Mouse (Mus musculus) left cerebral cortex, postnatal 4 days (tissue): Measurements from ENCODE around the gene Olfr1000. TPM values are rescaled to one million over a fixed set of nuclear protein-coding genes. Genes with fewer than 3 reads are reported as not detected.
"Not testable (repeated sequence)": the region's sequence is repeated elsewhere in the genome, so short reads cannot be mapped to it uniquely, and the experiment has no call there.

Experiments used
- DNase-seq: peaks from one replicate; pipeline ENCODE4 v3.0.0-alpha.2; 2022
- intact Hi-C: fragments of 180-260 bp; cut with DNase I; formaldehyde crosslinking; loops from one replicate; pipeline ENCODE4 v1.15.1; 2025
- total RNA-seq, 2 experiments: library from RNA; stranded (reverse); gene quantifications; 2 replicates each; pipeline ENCODE4 v1.2.3; 2021

The Olfr1000 gene
- not detected for total RNA-seq

DNA sequence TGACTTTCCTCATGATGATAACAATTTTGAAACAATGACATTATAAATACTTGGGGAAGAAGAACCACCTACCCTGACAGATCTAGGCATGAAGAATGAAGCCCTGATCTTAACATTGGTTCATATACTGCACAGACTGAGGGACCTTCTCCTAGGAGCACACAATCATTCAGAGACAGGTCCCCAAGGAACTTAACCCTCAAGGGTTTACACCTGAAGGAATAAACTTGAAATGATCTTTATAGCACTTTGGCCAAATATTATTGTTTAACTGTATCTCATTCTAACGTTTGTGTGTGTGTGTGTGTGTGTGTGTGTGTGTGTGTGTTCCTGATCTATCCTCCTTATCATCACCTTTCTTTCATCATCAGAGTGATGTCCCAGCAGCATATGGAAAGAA lies at the start of gene Olfr1000:
Gene Olfr1000 (minus strand): TSS at position 101 of the 400 bp plus-strand sequence.
- intact Hi-C loops: no loop called here
- DNase-seq: no peak

DNA sequence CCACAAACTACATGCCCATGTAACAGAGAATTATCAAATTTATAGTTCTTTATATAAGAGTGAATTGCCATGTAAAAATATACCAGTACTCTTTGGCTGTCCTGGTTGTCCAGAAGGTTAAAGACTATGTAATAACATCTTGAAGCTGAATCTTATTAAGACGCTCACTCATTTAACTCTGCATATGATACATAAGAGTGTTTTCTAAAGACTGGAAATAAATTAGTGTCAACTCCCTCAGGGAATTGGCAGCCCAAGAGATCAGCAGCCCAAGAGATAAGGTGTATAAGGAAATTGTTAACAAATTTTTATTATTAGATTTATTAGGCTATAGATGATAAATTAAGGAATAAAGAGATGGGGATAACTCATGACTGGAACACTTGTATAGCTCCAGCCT lies 38.9 kb upstream of the Olfr1000 start, which contains the start of gene Olfr1002:
Gene Olfr1002 (minus strand): TSS at position 101 of the 400 bp plus-strand sequence.
- no peak for DNase-seq
- intact Hi-C loops: no loop called here

DNA sequence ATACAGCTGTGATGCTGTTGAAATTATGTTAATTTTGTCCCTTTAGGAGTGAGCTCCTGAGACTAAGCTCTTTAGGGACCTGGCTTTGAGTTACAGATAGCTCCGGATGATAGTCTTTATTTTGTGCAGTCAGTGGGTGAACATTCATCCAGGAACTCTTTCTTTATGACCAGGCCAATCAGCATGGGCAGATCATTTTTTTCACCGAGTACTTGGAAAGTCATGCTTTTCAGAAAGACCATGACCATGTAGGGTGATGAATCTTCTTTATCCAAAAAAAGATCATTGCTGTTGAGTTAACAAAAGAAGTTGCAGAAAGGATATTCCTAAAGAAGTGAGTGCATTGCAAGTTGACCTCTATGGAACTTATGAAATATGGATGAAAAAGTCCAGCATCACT lies 23.1 kb downstream of the Olfr1000 start, which contains the start of gene Olfr998:
Gene Olfr998 (plus strand): TSS at position 301 of the 400 bp plus-strand sequence.
- DNase-seq, intact Hi-C loops: not testable (repeated sequence)

DNA sequence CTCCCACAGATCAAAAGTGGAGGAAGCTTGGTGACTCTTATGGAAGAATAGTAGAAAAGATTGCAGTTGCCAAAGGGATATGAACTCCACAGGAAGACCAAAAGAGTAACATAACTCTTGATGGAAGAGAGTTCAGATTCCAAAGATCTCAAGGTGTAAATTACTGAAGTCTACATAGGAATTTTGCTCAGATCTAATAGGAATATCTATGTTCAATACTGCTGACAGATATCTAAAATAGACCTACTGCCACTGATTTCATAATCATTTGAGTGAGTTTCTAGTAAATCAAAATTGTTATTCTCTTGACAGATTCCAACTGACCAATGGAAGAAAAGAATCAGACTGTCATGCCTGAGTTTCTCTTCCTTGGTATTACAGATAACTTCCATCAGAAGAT lies 32.8 kb downstream of the Olfr1000 start, which contains the start of gene Olfr996:
Gene Olfr996 (plus strand): TSS at position 301 of the 400 bp plus-strand sequence.
- intact Hi-C loops: no loop called here
- DNase-seq: no peak

DNA sequence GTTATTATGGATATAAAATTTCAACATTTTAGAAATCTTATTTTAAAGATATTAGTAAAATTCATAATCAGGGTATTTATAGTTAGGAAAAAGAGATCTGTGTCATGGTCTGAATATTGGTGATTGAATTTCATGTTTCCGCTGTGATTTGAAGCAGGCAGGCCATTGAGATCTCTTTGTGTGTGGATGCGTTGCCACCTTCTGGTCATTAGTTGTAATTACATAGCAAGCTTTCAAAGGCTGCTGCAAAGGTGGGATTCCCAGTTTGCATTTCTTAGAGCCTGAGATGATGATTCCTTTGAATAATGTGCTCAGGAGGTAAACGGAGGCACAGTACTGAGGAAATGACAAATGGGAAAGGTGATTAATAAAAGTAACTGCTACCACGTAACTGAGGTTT lies 50.5 kb downstream of the Olfr1000 start:
- intact Hi-C loops: loop anchor here (2.0 kb wide), 2 partner anchors 314 to 438 kb away; no protein-coding TSS in a partner anchor
- DNase-seq: peak; percentile 20

DNA sequence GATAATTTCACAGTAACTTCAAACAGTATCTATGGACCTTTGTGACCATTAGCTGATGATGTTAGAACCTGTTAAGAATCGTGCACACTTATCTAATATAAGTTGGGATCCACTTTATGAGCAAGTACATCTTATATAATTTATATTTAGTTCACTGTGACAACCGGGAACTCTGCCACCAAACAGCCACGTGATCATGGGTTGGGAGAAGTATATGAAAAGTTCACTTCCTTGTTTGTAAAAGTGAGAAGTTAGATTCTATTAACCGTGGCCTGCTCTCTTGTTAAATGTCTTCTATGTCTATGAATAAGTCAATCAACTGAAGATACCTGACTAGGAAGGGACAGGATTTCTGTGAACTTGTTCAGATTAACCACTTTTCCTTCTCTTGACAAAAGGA lies 51.5 kb downstream of the Olfr1000 start:
- intact Hi-C loops: loop anchor here (2.0 kb wide), 2 partner anchors 313 to 437 kb away; no protein-coding TSS in a partner anchor
- no peak for DNase-seq

Other genes starting within 250 kb of the Olfr1000 start
- not detected for gene Olfr988, start 248.7 kb downstream of the Olfr1000 start, total RNA-seq
- not detected for gene Olfr992, start 202.4 kb downstream of the Olfr1000 start, total RNA-seq
- not detected for gene Olfr993, start 197.0 kb downstream of the Olfr1000 start, total RNA-seq
- gene Olfr994, start 175.5 kb downstream of the Olfr1000 start, total RNA-seq: not detected
- gene Olfr995, start 168.3 kb downstream of the Olfr1000 start, total RNA-seq: not detected
- gene 4833423E24Rik, start 92.9 kb downstream of the Olfr1000 start, total RNA-seq: under 1 TPM; 0.24 to 0.38 TPM
- not detected for gene Olfr996, start 32.7 kb downstream of the Olfr1000 start, total RNA-seq
- not detected for gene Olfr998, start 23.0 kb downstream of the Olfr1000 start, total RNA-seq
- not detected for gene Olfr1002, start 38.8 kb upstream of the Olfr1000 start, total RNA-seq
- not detected for gene Olfr154, start 52.6 kb upstream of the Olfr1000 start, total RNA-seq
- gene Olfr1006, start 66.9 kb upstream of the Olfr1000 start, total RNA-seq: not detected
- not detected for gene Olfr1008, start 77.5 kb upstream of the Olfr1000 start, total RNA-seq
- gene Olfr1009, start 103.5 kb upstream of the Olfr1000 start, total RNA-seq: not detected
- gene Olfr1012, start 150.9 kb upstream of the Olfr1000 start, total RNA-seq: not detected
- gene Olfr1013, start 155.2 kb upstream of the Olfr1000 start, total RNA-seq: not detected
- not detected for gene Olfr1014, start 160.8 kb upstream of the Olfr1000 start, total RNA-seq
- not detected for gene Olfr1015, start 170.1 kb upstream of the Olfr1000 start, total RNA-seq
- gene Olfr1016, start 190.6 kb upstream of the Olfr1000 start, total RNA-seq: not detected
- not detected for gene Olfr1018, start 206.6 kb upstream of the Olfr1000 start, total RNA-seq
- gene Olfr1019, start 233.6 kb upstream of the Olfr1000 start, total RNA-seq: not detected
- not detected for gene Olfr1020, start 235.1 kb upstream of the Olfr1000 start, total RNA-seq